Mouse (Mus musculus): Measurements from ENCODE around the gene Gm17545. TPM values are rescaled to one million over a fixed set of nuclear protein-coding genes. Genes with fewer than 3 reads are reported as not detected.

Gm17545 gene
- total and polyA plus RNA-seq, 3 experiments = not detected

GRCm38 (mm10) chr9:22424196-22424595, 29.9 kb upstream of the Gm17545 start:
- intact Hi-C loops (cut with DNase I) = no loop called here
- 48% methylated on average over 10 of the region's 10 CpGs for WGBS
- Histone ChIP-seq H3K4me3 (no peak overlapping the region), H3K9ac (ENCODE audit: low read depth, low read length) (no peak overlapping the region), H3K27ac (no peak overlapping the region), H3K4me1 (ENCODE audit: control insufficient read depth, insufficient read depth, low read length) (no peaks in the 10 kb centered on the region), H3K27me3 (ENCODE audit: control insufficient read depth, insufficient read depth, low read length) (no peaks in the 10 kb centered on the region), H3K79me2 (replicated peaks; ENCODE audit: control insufficient read depth, insufficient read depth, low read length) (no peaks in the 10 kb centered on the region), H3K36me3 (ENCODE audit: control insufficient read depth, insufficient read depth, low read length) (no peaks in the 10 kb centered on the region)
- no peak for TF ChIP-seq CTCF (IDR thresholded peaks at IDR 0.05)
- TF ChIP-seq EP300 (IDR thresholded peaks at IDR 0.05; ENCODE audit: insufficient read depth, low read depth, low read length) = no peak
- no peak for TF ChIP-seq POLR2A (IDR thresholded peaks at IDR 0.05; ENCODE audit: insufficient read depth, low read depth, low read length)
- DNase-seq = no peak

DNA sequence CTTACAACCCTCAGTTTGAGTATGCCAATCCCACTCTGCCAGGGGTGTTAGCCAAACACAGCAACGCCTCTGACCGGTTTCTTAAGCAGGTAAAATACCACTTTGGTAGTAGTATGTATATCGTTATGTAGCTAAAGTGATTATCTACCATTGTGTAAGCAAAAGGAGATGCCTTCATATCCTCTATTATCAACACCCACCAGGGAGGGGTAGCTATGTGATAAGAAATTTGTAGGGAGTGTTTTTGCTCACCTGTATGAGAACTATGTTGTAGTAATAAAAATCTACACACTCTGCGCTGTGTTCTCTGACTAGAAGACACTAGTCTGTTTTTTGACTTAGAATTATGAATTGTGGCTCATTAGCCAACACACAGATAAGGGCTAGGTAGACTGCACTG, 29.4 kb upstream of the Gm17545 start:
- no peak for TF ChIP-seq EP300 (IDR thresholded peaks at IDR 0.05; ENCODE audit: insufficient read depth, low read depth, low read length)
- H3K4me1 ChIP-seq (ENCODE audit: control insufficient read depth, insufficient read depth, low read length) = no peaks in the 10 kb centered on the region
- DNase-seq = no peak
- H3K79me2 ChIP-seq (replicated peaks; ENCODE audit: control insufficient read depth, insufficient read depth, low read length) = no peaks in the 10 kb centered on the region
- intact Hi-C loops (cut with DNase I) = no loop called here
- H3K27me3 ChIP-seq (ENCODE audit: control insufficient read depth, insufficient read depth, low read length) = no peaks in the 10 kb centered on the region
- no peak overlapping the region for H3K27ac ChIP-seq
- H3K9ac ChIP-seq (ENCODE audit: low read depth, low read length) = no peak overlapping the region
- 88% methylated on average over 4 of the region's 4 CpGs for WGBS
- H3K4me3 ChIP-seq = no peak overlapping the region
- no peaks in the 10 kb centered on the region for H3K36me3 ChIP-seq (ENCODE audit: control insufficient read depth, insufficient read depth, low read length)

- 84% methylated on average over 1 of the region's 4 CpGs for WGBS
- Histone ChIP-seq H3K79me2 (replicated peaks; ENCODE audit: control insufficient read depth, insufficient read depth, low read length) (no peaks in the 10 kb centered on the region), H3K9ac (ENCODE audit: low read depth, low read length) (no peak overlapping the region), H3K36me3 (ENCODE audit: control insufficient read depth, insufficient read depth, low read length) (no peaks in the 10 kb centered on the region), H3K4me3 (no peak overlapping the region), H3K27ac (no peak overlapping the region), H3K4me1 (ENCODE audit: control insufficient read depth, insufficient read depth, low read length) (peaks cover 2% of the 10 kb centered on the region; the same call in 1 of the 2 replicates), H3K27me3 (ENCODE audit: control insufficient read depth, insufficient read depth, low read length) (no peaks in the 10 kb centered on the region)
- intact Hi-C loops (cut with DNase I) = no loop called here
- DNase-seq = no peak
- TF ChIP-seq POLR2A (IDR thresholded peaks at IDR 0.05; ENCODE audit: insufficient read depth, low read depth, low read length) (no peak), CTCF (IDR thresholded peaks at IDR 0.05) (no peak), EP300 (IDR thresholded peaks at IDR 0.05; ENCODE audit: insufficient read depth, low read depth, low read length) (no peak)
These were observed 25.9 kb upstream of the Gm17545 start for GRCm38 (mm10) chr9:22428028-22428665.

- no peaks in the 10 kb centered on the region for H3K79me2 ChIP-seq (replicated peaks; ENCODE audit: control insufficient read depth, insufficient read depth, low read length)
- H3K27me3 ChIP-seq (ENCODE audit: control insufficient read depth, insufficient read depth, low read length) = no peaks in the 10 kb centered on the region
- H3K27ac ChIP-seq = no peak overlapping the region
- WGBS = 82% methylated on average over 14 of the region's 14 CpGs
- intact Hi-C loops (cut with DNase I) = no loop called here
- TF ChIP-seq EP300 (IDR thresholded peaks at IDR 0.05; ENCODE audit: insufficient read depth, low read depth, low read length) = no peak
- TF ChIP-seq POLR2A (IDR thresholded peaks at IDR 0.05; ENCODE audit: insufficient read depth, low read depth, low read length) = no peak
- no peak for TF ChIP-seq CTCF (IDR thresholded peaks at IDR 0.05)
- H3K36me3 ChIP-seq (ENCODE audit: control insufficient read depth, insufficient read depth, low read length) = no peaks in the 10 kb centered on the region
- H3K9ac ChIP-seq (ENCODE audit: low read depth, low read length) = no peak overlapping the region
- DNase-seq = no peak
- H3K4me1 ChIP-seq (ENCODE audit: control insufficient read depth, insufficient read depth, low read length) = peaks cover 2% of the 10 kb centered on the region; the same call in 1 of the 2 replicates
- H3K4me3 ChIP-seq = no peak overlapping the region
These were observed 25.3 kb upstream of the Gm17545 start for GRCm38 (mm10) chr9:22428666-22429410.

GRCm38 (mm10) chr9:22429533-22430241, 24.4 kb upstream of the Gm17545 start:
- WGBS = 35% methylated on average over 15 of the region's 15 CpGs
- H3K9ac ChIP-seq (ENCODE audit: low read depth, low read length) = no peak overlapping the region
- no peaks in the 10 kb centered on the region for H3K36me3 ChIP-seq (ENCODE audit: control insufficient read depth, insufficient read depth, low read length)
- intact Hi-C loops (cut with DNase I) = no loop called here
- TF ChIP-seq POLR2A (IDR thresholded peaks at IDR 0.05; ENCODE audit: insufficient read depth, low read depth, low read length) (no peak), CTCF (IDR thresholded peaks at IDR 0.05) (no peak)
- H3K4me3 ChIP-seq = no peak overlapping the region
- peak in 1 of 2 experiments; percentile 22 for DNase-seq
- H3K79me2 ChIP-seq (replicated peaks; ENCODE audit: control insufficient read depth, insufficient read depth, low read length) = no peaks in the 10 kb centered on the region
- peaks cover 2% of the 10 kb centered on the region; the same call in 1 of the 2 replicates for H3K4me1 ChIP-seq (ENCODE audit: control insufficient read depth, insufficient read depth, low read length)
- no peaks in the 10 kb centered on the region for H3K27me3 ChIP-seq (ENCODE audit: control insufficient read depth, insufficient read depth, low read length)
- H3K27ac ChIP-seq = no peak overlapping the region

Measured in heart, adult 2 months (tissue).